Mouse (Mus musculus) limb, embryonic 11.5 days (tissue): Measurements from ENCODE around the gene Chmp3. TPM values are rescaled to one million over a fixed set of nuclear protein-coding genes. Genes with fewer than 3 reads are reported as not detected.

ENCODE experiments used
- polyA plus RNA-seq: library from polyadenylated mRNA; unstranded; fragments of >200 nt; fragmentation: Nextera tagmentation; extraction: Ambion mirVana; gene quantifications from 2 replicates; pipeline ENCODE4 v1.2.1, GENCODE M21; 2014

Chmp3 gene
- polyA plus RNA-seq, 1 experiment from 2014 or later = 52.8 TPM

Other genes starting within 250 kb of the Chmp3 start
- 1.7 and 3.7 TPM in 2 replicates for gene Smyd1, start 221.6 kb upstream of the Chmp3 start, polyA plus RNA-seq
- 0.09 TPM in 1 of 2 replicates, not detected in the other for gene Cd8b1, start 221.0 kb upstream of the Chmp3 start, polyA plus RNA-seq
- gene Cd8a, start 170.4 kb upstream of the Chmp3 start, polyA plus RNA-seq = not detected in 2 replicates
- gene Rmnd5a, start 103.2 kb upstream of the Chmp3 start, polyA plus RNA-seq = 10.7 and 12.2 TPM in 2 replicates
- gene Rnf103, start 49.9 kb upstream of the Chmp3 start, polyA plus RNA-seq = 13.7 and 14.4 TPM in 2 replicates
- 55.0 and 55.4 TPM in 2 replicates for gene Kdm3a, start 89.2 kb downstream of the Chmp3 start, polyA plus RNA-seq
- gene Reep1, start 163.8 kb downstream of the Chmp3 start, polyA plus RNA-seq = 8.1 and 8.9 TPM in 2 replicates